Comparison of ENCODE assay signal across 8 mouse cellular contexts in genomic region chr5:135286185-135286584, GRCm38 (mm10). TPM values are rescaled to one million over a fixed set of nuclear protein-coding genes. Genes with fewer than 3 reads are reported as not detected.
A peak's percentile ranks its signal among the peaks of the same experiment; 100 is the strongest.
DNase-seq lines count a peak whose midpoint lies in the region; ATAC-seq and TF ChIP-seq lines count a peak whose summit lies in the region.

No protein-coding gene starts in this region.

- ATAC-seq in embryonic facial prominence, embryonic 15.5 days (ENCODE audit: insufficient number of reproducible peaks, low FRiP score, low TSS enrichment, low read depth), result peak; percentile 62; the same call in 1 of the 2 replicates
- ATAC-seq in heart, embryonic 15.5 days (replicated peaks; ENCODE audit: insufficient number of reproducible peaks, insufficient read depth, low FRiP score, low read depth), result 0 out of 2 replicates have a peak, but pooled peaks have one; percentile 47
- ATAC-seq in liver, postnatal 0 days, result 0 out of 2 replicates have a peak, but pooled peaks have one; percentile 51
- ATAC-seq in neutrophil, adult 5-6 weeks (ENCODE audit: extremely low read depth, insufficient number of reproducible peaks, low FRiP score, poor library complexity, severe bottlenecking), result peak; percentile 36; the same call in 1 of the 2 replicates

- H3K36me3 ChIP-seq in embryonic facial prominence, embryonic 15.5 days, result no peaks in the 10 kb centered on the region
- no peaks in the 10 kb centered on the region for H3K36me3 ChIP-seq in heart, embryonic 15.5 days
- no peaks in the 10 kb centered on the region for H3K36me3 ChIP-seq in liver, postnatal 0 days (replicated peaks; ENCODE audit: insufficient read depth, low read length)

- H3K27me3 ChIP-seq in embryonic facial prominence, embryonic 15.5 days, result no peaks in the 10 kb centered on the region
- no peaks in the 10 kb centered on the region for H3K27me3 ChIP-seq in heart, embryonic 15.5 days
- no peaks in the 10 kb centered on the region for H3K27me3 ChIP-seq in liver, postnatal 0 days (ENCODE audit: insufficient read depth, low read length)

- WGBS in embryonic facial prominence, embryonic 15.5 days, result 1% methylated on average over 6 of the region's 6 CpGs
- under 1% methylated on average over 6 of the region's 6 CpGs for WGBS in heart, embryonic 15.5 days
- 2% methylated on average over 6 of the region's 6 CpGs for WGBS in liver, postnatal 0 days (ENCODE audit: insufficient replicate concordance)

- no peak for TF ChIP-seq EP300 in liver, postnatal 0 days (IDR thresholded peaks at IDR 0.05; ENCODE audit: low read depth)

- no peaks in the 10 kb centered on the region for H3K9me3 ChIP-seq in embryonic facial prominence, embryonic 15.5 days (replicated peaks)
- no peaks in the 10 kb centered on the region for H3K9me3 ChIP-seq in heart, embryonic 15.5 days (replicated peaks)
- H3K9me3 ChIP-seq in liver, postnatal 0 days (ENCODE audit: low read length), result no peaks in the 10 kb centered on the region

- TF ChIP-seq CTCF in liver, postnatal 0 days (IDR thresholded peaks at IDR 0.05; ENCODE audit: low read depth), result peak; percentile 89

- no peaks in the 10 kb centered on the region for H3K4me1 ChIP-seq in embryonic facial prominence, embryonic 15.5 days
- no peaks in the 10 kb centered on the region for H3K4me1 ChIP-seq in heart, embryonic 15.5 days (replicated peaks)
- no peaks in the 10 kb centered on the region for H3K4me1 ChIP-seq in liver, postnatal 0 days (ENCODE audit: insufficient read depth)

- no peak overlapping the region for H3K4me3 ChIP-seq in embryonic facial prominence, embryonic 15.5 days (replicated peaks)
- H3K4me3 ChIP-seq in heart, embryonic 15.5 days, result no peak overlapping the region
- H3K4me3 ChIP-seq in liver, postnatal 0 days (ENCODE audit: low read depth, low read length), result no peak overlapping the region

- peak; percentile 75 to 78 for DNase-seq in B cell, adult 2 months
- peak; percentile 86 to 90 for DNase-seq in adrenal gland, postnatal 36 days
- DNase-seq in kidney, postnatal 14 days, result peak; percentile 83
- peak; percentile 79 for DNase-seq in liver, postnatal 0 days
- DNase-seq in testis, postnatal 10 days (ENCODE audit: low spot score), result peak; percentile 91

- no peak overlapping the region for H3K9ac ChIP-seq in embryonic facial prominence, embryonic 15.5 days
- H3K9ac ChIP-seq in heart, embryonic 15.5 days, result no peak overlapping the region
- no peak overlapping the region for H3K9ac ChIP-seq in liver, postnatal 0 days (replicated peaks)

- no peak overlapping the region for H3K4me2 ChIP-seq in embryonic facial prominence, embryonic 15.5 days (replicated peaks)
- H3K4me2 ChIP-seq in heart, embryonic 15.5 days, result no peak overlapping the region
- H3K4me2 ChIP-seq in liver, postnatal 0 days (ENCODE audit: low read depth, low read length), result no peak overlapping the region

- H3K27ac ChIP-seq in embryonic facial prominence, embryonic 15.5 days (replicated peaks), result no peak overlapping the region
- H3K27ac ChIP-seq in heart, embryonic 15.5 days, result no peak overlapping the region
- no peak overlapping the region for H3K27ac ChIP-seq in liver, postnatal 0 days (ENCODE audit: low read depth)

RNA-seq across cellular contexts. Expression of gene Fzd9, which starts 35.2 kb away (rescaled TPM):
- 1 to 10 TPM; 3.7 to 6.3 TPM for total RNA-seq in adrenal gland, postnatal 36 days (2021)
- 16.0 and 16.2 TPM in 2 replicates for polyA plus RNA-seq in embryonic facial prominence, embryonic 15.5 days (2015; fragmentation: Nextera tagmentation; extraction: Ambion mirVana)
- 5.0 and 7.4 TPM in 2 replicates for polyA plus RNA-seq in heart, embryonic 15.5 days (2015; fragmentation: Nextera tagmentation; extraction: Ambion mirVana)
- 0.16 and 0.25 TPM in 2 replicates for polyA plus RNA-seq in liver, postnatal 0 days (2015; fragmentation: Nextera tagmentation; extraction: Ambion mirVana)
- not detected in 2 replicates for total RNA-seq in neutrophil, adult 5-6 weeks (2017)
